In the genomic region with DNA sequence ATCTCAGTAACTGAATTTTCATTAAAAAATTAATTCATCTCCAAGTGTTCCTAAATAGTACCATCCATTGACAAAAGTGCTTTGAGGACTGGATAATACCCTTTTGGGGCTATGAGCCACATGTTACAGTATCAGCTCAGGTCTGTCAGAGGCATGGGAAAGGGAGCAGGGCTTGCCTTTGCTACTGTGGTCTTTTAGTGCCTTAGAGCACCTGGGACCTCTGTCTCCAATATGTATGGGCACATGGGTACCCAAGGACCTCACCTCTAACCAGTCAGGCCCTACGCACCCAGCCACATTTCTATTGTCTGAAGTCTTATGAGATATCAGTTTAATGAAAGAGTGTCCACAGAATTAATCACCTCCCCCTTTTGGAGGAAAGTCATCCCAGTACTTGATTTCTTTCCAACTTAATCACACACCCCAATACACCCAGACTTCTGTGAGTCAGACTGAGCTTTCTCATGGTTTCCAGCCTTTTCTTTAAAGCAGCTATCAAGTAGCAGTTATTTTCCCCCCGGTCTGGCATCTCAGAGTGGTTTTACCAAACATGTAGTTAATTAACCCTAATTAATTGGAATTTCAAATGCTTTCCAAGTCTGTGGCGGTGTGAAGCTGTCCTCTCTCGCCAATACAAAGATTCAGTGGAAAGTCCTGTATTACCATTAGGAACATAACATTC, we compare ENCODE assay signal across 22 mouse cellular contexts.
A peak's percentile ranks its signal among the peaks of the same experiment; 100 is the strongest.
DNase-seq lines count a peak whose midpoint lies in the region; ATAC-seq lines count a peak whose summit lies in the region.
"Had no signal": no experiment of that assay in that cellular context is flagged by ENCODE, and none has a peak within 500 bp of the region (broad histone marks: within the 10 kb centered on the region; RNA-seq: fewer than 3 reads in every experiment).

No protein-coding gene starts in this region.

- H3K27me3 ChIP-seq in forebrain, embryonic 14.5 days (replicated peaks; ENCODE audit: control insufficient read depth, insufficient read depth, low read length) = no peaks in the 10 kb centered on the region
- no peaks in the 10 kb centered on the region for H3K27me3 ChIP-seq in intestine, embryonic 15.5 days (replicated peaks)
- H3K27me3 ChIP-seq: embryonic facial prominence, embryonic 15.5 days had no signal

- 0 out of 2 replicates have a peak overlapping the region, but pooled peaks have one; percentile 24 for H3K27ac ChIP-seq in forebrain, embryonic 14.5 days (ENCODE audit: low read depth, low read length)
- no peak overlapping the region for H3K27ac ChIP-seq in intestine, embryonic 15.5 days
- H3K27ac ChIP-seq: embryonic facial prominence, embryonic 15.5 days; hindbrain, embryonic 10.5 days; kidney, postnatal 0 days; midbrain, embryonic 10.5 days had no signal

- no peaks in the 10 kb centered on the region for H3K36me3 ChIP-seq in forebrain, embryonic 14.5 days (ENCODE audit: control insufficient read depth, insufficient read depth, low read length)
- no peaks in the 10 kb centered on the region for H3K36me3 ChIP-seq in intestine, embryonic 15.5 days
- H3K36me3 ChIP-seq: embryonic facial prominence, embryonic 15.5 days; hindbrain, embryonic 10.5 days; midbrain, embryonic 10.5 days had no signal

- no peak overlapping the region for H3K4me3 ChIP-seq in forebrain, embryonic 14.5 days (ENCODE audit: low read depth, low read length)
- no peak overlapping the region for H3K4me3 ChIP-seq in intestine, embryonic 15.5 days (replicated peaks)
- H3K4me3 ChIP-seq: embryonic facial prominence, embryonic 15.5 days; hindbrain, embryonic 10.5 days; midbrain, embryonic 10.5 days had no signal

- no peak overlapping the region for H3K9ac ChIP-seq in forebrain, embryonic 14.5 days (ENCODE audit: low read length)
- no peak overlapping the region for H3K9ac ChIP-seq in intestine, embryonic 15.5 days
- H3K9ac ChIP-seq: embryonic facial prominence, embryonic 15.5 days had no signal

- H3K4me1 ChIP-seq in forebrain, embryonic 14.5 days (ENCODE audit: control insufficient read depth, insufficient read depth, low read length) = peaks cover 21% of the 10 kb centered on the region
- no peaks in the 10 kb centered on the region for H3K4me1 ChIP-seq in intestine, embryonic 15.5 days (replicated peaks)
- H3K4me1 ChIP-seq: embryonic facial prominence, embryonic 15.5 days had no signal

- DNase-seq in cerebellum, postnatal 10 days = peak; percentile 32 to 50
- no peak for DNase-seq in cerebellum, adult 11 months
- DNase-seq in retina, postnatal 1 day = peak; percentile 49
- no peak for DNase-seq in retina, embryonic 14.5 days (ENCODE audit: low spot score)
- peak; percentile 93 for DNase-seq in forebrain, embryonic 14.5 days (ENCODE audit: low spot score)
- no peak for DNase-seq in lung, postnatal 4 days
- DNase-seq: adrenal gland, postnatal 14 days; cerebellum, adult 9-10 months; gastrocnemius, postnatal 14 days; heart, adult 11 months; kidney, adult 11 months; right cerebral cortex, postnatal 25 days; spleen, adult 18-20 months; thymus, postnatal 14 days had no signal

- WGBS in forebrain, embryonic 14.5 days = 9% methylated on average over 4 of the region's 4 CpGs
- 89% methylated on average over 4 of the region's 4 CpGs for WGBS in intestine, embryonic 15.5 days

- H3K9me3 ChIP-seq in forebrain, embryonic 14.5 days (replicated peaks; ENCODE audit: control insufficient read depth, low read length) = no peaks in the 10 kb centered on the region
- no peaks in the 10 kb centered on the region for H3K9me3 ChIP-seq in intestine, embryonic 15.5 days
- H3K9me3 ChIP-seq: embryonic facial prominence, embryonic 15.5 days; hindbrain, embryonic 10.5 days; midbrain, embryonic 10.5 days had no signal

- no peak overlapping the region for H3K4me2 ChIP-seq in forebrain, embryonic 14.5 days (ENCODE audit: low read length)
- H3K4me2 ChIP-seq in intestine, embryonic 15.5 days (replicated peaks) = no peak overlapping the region
- H3K4me2 ChIP-seq: embryonic facial prominence, embryonic 15.5 days; heart, embryonic 11.5 days had no signal

- peak; percentile 89 for ATAC-seq in forebrain, embryonic 14.5 days
- no peak for ATAC-seq in intestine, embryonic 15.5 days
- ATAC-seq: activated CD4-positive, CD25-positive, alpha-beta regulatory T cell, adult 4 months; lung, postnatal 0 days had no signal

Comparison
In these comparisons a context has a peak if more than half of its experiments do, and no peak if none do; other contexts are left out.
1. DNase-seq: peak in cerebellum, postnatal 10 days (2 of 2), retina, postnatal 1 day (single experiment) and forebrain, embryonic 14.5 days (single experiment); none in cerebellum, adult 11 months (single experiment), retina, embryonic 14.5 days (single experiment) and lung, postnatal 4 days (0 of 2).